Mouse (Mus musculus) lung, embryonic 15.5 days (tissue): ENCODE results near the gene Vamp4. TPM values are rescaled to one million over a fixed set of nuclear protein-coding genes. Genes with fewer than 3 reads are reported as not detected.
A peak's percentile ranks its signal among the peaks of the same experiment; 100 is the strongest.

Source experiments
- ATAC-seq: fragments of 200-750 bp; cut with Nextera tagmentation; 2 replicates; pipeline ENCODE4 v1.8.0; 2017; ENCODE audit warnings: moderate number of reproducible peaks, borderline replicate concordance; ENCODE audit not compliant: low FRiP score, low TSS enrichment; ENCODE audit errors: extremely low read depth
- H3K27ac ChIP-seq: fragments of 300-500 bp; sonication (generic); 2 replicates; pipeline ENCODE4 v1.5.1; 2015; ENCODE audit warnings: moderate library complexity, mild to moderate bottlenecking, inconsistent platforms
- H3K27me3 ChIP-seq: fragments of 300-500 bp; sonication (generic); 2 replicates; pipeline ENCODE4 v1.6.1; 2015; ENCODE audit warnings: inconsistent platforms
- H3K36me3 ChIP-seq: fragments of 300-500 bp; sonication (generic); 2 replicates; pipeline ENCODE4 v1.6.1; 2015; ENCODE audit warnings: inconsistent platforms
- H3K4me1 ChIP-seq: fragments of 300-500 bp; sonication (generic); 2 replicates; pipeline ENCODE4 v1.6.1; 2015; ENCODE audit warnings: inconsistent platforms
- H3K4me2 ChIP-seq: fragments of 300-500 bp; sonication (generic); 2 replicates; pipeline ENCODE4 v1.6.1; 2015; ENCODE audit warnings: inconsistent platforms, mild to moderate bottlenecking, moderate library complexity
- H3K4me3 ChIP-seq: fragments of 300-500 bp; sonication (generic); 2 replicates; pipeline ENCODE4 v1.5.1; 2015; ENCODE audit warnings: mild to moderate bottlenecking, inconsistent platforms
- H3K9ac ChIP-seq: fragments of 300-500 bp; sonication (generic); 2 replicates; pipeline ENCODE4 v1.6.1; 2015; ENCODE audit warnings: inconsistent platforms
- H3K9me3 ChIP-seq: fragments of 300-500 bp; sonication (generic); 2 replicates; pipeline ENCODE4 v1.6.1; 2016; ENCODE audit warnings: inconsistent platforms
- whole genome bisulfite sequencing: fragments of 180-500 bp; shearing (Covaris S2); methylation state at CpG from one replicate; pipeline ENCODE4 v1.1.7; 2015; 5-methylcytosine and 5-hydroxymethylcytosine counted together
- polyA plus RNA-seq: library from polyadenylated mRNA; unstranded; fragments of >200 nt; fragmentation: Nextera tagmentation; extraction: Ambion mirVana; gene quantifications from 2 replicates; pipeline ENCODE4 v1.2.1, GENCODE M21; 2015

Vamp4 gene
- polyA plus RNA-seq, result 49.7 and 53.6 TPM in 2 replicates

DNA sequence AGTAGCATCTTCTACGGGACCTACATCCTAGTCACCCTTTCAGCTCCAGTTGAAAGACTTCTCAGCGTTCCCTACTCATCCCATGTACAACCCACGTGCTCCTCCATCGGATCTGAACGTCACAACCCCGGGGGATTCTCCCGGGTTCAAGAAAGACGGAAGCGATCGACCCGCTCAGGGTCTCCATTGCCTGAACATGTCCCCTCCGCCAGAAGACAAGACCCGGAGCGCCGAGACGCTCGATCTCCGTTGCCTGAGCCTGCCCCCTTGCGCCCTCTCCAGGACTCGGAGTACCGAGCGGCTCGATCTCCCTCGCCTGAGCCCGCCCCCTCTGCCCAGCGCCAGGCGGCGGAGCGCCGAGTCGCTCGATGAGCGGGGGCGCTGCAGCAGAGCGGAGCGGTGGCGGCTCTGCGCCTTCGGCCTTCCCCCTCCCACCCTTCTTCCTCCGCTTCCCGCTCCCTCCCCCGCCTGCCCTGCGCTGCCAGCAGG, at the start of gene Vamp4:
Vamp4 (plus strand) TSS at position 256 of the 489 bp plus-strand sequence.
- H3K9ac ChIP-seq, result peak within 1 kb of the TSS; percentile 98
- peaks cover 6% of the 10 kb centered on the region; the same call in 1 of the 2 replicates for H3K4me1 ChIP-seq
- peak within 1 kb of the TSS; percentile 92 for H3K27ac ChIP-seq
- peak within 1 kb of the TSS; percentile 70 for H3K4me2 ChIP-seq
- H3K36me3 ChIP-seq, result peaks cover 11% of the 10 kb centered on the region
- peak within 1 kb of the TSS; percentile 98 for H3K4me3 ChIP-seq
- under 1% methylated on average over 42 of the region's 43 CpGs for WGBS
- ATAC-seq, result peak; percentile 98
- no peaks in the 10 kb centered on the region for H3K9me3 ChIP-seq
- no peaks in the 10 kb centered on the region for H3K27me3 ChIP-seq

DNA sequence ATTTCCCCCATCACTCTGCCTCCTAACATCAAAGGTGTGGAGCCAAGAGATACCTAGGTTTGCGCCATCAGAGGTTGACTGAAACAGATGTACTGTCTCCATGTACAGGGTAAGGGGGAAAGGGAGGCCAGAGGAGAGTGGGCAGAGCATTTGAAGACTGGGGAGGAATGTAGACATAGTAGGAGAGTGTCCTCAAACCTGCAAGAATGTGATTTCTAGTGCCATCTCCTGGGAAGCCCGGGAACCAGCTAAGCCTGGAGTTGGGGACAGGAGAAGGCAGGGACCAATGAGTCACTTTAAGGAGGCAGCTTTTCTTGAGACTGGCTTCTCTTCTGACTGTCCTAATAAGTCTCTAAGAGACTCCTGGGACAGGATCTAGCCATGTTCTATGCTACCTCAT, 40.7 kb upstream of the Vamp4 start:
- H3K27me3 ChIP-seq, result no peaks in the 10 kb centered on the region
- WGBS, result 44% methylated on average over 2 of the region's 2 CpGs
- no peak overlapping the region for H3K27ac ChIP-seq
- no peak overlapping the region for H3K4me3 ChIP-seq
- no peaks in the 10 kb centered on the region for H3K9me3 ChIP-seq
- ATAC-seq, result no peak
- peaks cover 25% of the 10 kb centered on the region for H3K36me3 ChIP-seq
- no peak overlapping the region for H3K9ac ChIP-seq
- no peak overlapping the region for H3K4me2 ChIP-seq
- no peaks in the 10 kb centered on the region for H3K4me1 ChIP-seq

DNA sequence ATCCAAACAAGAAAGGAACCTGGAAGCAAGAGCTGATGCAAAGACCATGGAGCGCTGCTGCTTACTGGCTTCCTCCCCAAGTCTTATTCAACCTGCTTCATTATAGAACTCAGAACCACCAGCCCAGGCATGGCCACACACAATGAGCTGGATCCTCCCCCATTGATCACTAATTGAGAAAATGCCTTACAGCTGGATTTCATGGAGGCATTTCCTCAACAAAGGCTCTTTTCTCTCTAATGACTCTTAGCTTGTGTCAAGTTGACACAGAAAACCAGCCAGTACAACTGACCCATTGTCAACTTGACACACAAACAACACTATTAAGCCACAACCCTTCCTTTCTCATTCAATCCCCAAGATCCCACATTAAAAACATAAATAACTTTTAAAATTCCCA, 39.6 kb upstream of the Vamp4 start:
- ATAC-seq, result no peak
- 90% methylated on average over 1 of the region's 1 CpGs for WGBS
- H3K4me2 ChIP-seq, result no peak overlapping the region
- peaks cover 35% of the 10 kb centered on the region for H3K36me3 ChIP-seq
- no peak overlapping the region for H3K4me3 ChIP-seq
- no peaks in the 10 kb centered on the region for H3K27me3 ChIP-seq
- H3K9me3 ChIP-seq, result no peaks in the 10 kb centered on the region
- H3K9ac ChIP-seq, result no peak overlapping the region
- no peaks in the 10 kb centered on the region for H3K4me1 ChIP-seq
- no peak overlapping the region for H3K27ac ChIP-seq

DNA sequence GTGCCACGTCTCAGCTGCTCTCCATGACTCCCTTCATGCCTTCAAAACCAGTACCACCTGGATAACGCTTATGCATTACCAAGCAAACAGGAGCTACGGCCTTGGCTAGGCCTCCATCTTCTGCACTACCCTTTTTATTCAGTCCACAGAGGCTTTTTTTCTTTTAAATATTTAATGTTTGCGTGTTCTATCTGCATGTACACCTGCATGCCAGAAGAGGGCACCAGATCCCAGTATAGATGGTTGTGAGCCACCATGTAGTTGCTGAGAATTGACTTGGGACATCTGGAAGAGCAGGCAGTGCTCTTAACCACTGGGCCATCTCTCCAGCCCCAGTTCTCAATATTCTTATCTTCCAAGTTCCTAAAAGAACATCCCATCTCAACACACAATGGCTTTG, 38.7 kb upstream of the Vamp4 start:
- Histone ChIP-seq H3K27me3 (no peaks in the 10 kb centered on the region), H3K27ac (no peak overlapping the region), H3K4me3 (no peak overlapping the region), H3K36me3 (peaks cover 44% of the 10 kb centered on the region), H3K4me2 (no peak overlapping the region), H3K9ac (no peak overlapping the region), H3K4me1 (no peaks in the 10 kb centered on the region), H3K9me3 (no peaks in the 10 kb centered on the region)
- 71% methylated on average over 4 of the region's 4 CpGs for WGBS
- no peak for ATAC-seq

DNA sequence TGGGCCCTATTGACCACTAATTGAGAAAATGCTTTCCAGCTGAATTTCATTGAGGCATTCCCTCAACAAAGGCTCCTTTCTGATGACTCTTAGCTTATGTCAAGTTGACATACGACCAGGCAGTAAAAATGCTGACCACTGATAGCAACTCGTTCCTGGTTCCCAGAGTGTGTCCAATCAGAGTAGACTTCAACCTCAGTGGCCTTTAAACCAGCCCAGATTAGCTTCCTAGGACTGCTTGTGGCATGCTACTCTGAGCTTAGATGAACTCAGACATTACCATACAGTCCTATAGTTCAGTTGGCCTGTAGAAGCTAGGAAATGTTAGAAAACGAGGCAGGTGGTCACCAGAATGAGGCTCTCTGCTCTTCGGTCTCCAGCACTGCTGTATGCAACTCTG, 38.0 kb upstream of the Vamp4 start:
- H3K27me3 ChIP-seq, result no peaks in the 10 kb centered on the region
- WGBS, result 72% methylated on average over 4 of the region's 4 CpGs
- no peak overlapping the region for H3K4me2 ChIP-seq
- H3K4me3 ChIP-seq, result no peak overlapping the region
- H3K9me3 ChIP-seq, result no peaks in the 10 kb centered on the region
- H3K9ac ChIP-seq, result no peak overlapping the region
- peaks cover 51% of the 10 kb centered on the region for H3K36me3 ChIP-seq
- H3K4me1 ChIP-seq, result no peaks in the 10 kb centered on the region
- ATAC-seq, result no peak
- no peak overlapping the region for H3K27ac ChIP-seq

DNA sequence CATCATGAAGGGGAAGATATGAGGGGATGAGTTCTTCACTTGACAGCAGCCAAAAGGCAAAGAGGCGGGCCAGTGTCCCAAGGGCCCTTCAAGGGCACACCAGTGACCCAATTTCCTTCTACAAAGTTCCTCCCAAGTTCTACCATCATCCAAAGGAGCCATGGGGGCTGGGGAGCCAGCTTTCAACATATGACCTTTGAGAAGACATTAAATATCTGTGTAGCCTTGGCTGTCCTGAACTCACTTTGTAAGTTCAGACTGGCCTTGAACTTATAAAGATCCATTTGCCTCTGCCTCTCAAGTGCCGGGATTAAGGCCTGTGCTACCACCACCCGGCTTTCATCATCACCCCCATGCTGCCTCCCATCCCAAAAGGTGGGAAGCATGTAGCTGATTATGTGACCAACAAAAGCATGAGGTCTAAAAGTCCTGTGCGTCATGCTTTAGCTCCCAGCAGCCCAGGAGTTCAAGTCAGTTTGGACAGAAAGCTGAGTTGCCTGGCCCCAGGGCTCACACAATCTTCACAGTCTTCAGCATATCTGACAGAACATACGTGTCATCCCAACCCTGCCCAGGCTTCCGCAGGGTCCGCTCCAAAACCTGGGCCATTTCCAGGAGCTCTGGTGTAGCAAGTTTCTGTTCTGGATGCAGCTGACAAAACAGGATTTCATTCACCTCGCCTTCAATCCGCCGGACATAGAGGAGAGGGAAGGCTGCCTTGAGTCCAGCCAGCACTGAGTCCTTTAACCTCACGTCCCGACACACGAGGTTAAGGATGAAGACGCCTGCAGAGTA, 36.4 kb upstream of the Vamp4 start:
- Histone ChIP-seq H3K4me1 (no peaks in the 10 kb centered on the region), H3K9me3 (no peaks in the 10 kb centered on the region), H3K36me3 (peaks cover 61% of the 10 kb centered on the region), H3K27ac (no peak overlapping the region), H3K4me2 (no peak overlapping the region), H3K27me3 (no peaks in the 10 kb centered on the region), H3K4me3 (no peak overlapping the region), H3K9ac (no peak overlapping the region)
- ATAC-seq, result no peak
- WGBS, result 89% methylated on average over 14 of the region's 14 CpGs

DNA sequence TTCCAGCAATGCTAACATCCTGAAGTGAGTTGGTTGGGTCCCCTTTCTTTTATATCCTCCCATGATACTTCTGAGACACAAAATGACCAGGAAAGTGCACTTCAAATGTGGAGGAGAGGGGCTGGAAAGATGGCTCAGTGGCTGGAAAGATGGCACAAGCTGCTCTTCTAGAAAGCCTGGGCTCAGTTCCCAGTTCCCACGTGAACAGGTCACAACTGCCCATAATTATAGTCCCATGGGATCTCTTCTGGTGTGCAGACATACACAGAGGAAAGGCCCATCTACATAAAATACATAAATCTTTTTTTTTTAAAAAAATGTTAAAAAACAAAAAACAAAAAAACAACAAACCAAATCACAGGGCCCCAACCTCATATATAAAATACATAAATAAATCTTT, 27.1 kb upstream of the Vamp4 start:
- WGBS, result 73% methylated on average over 1 of the region's 1 CpGs
- no peak overlapping the region for H3K27ac ChIP-seq

DNA sequence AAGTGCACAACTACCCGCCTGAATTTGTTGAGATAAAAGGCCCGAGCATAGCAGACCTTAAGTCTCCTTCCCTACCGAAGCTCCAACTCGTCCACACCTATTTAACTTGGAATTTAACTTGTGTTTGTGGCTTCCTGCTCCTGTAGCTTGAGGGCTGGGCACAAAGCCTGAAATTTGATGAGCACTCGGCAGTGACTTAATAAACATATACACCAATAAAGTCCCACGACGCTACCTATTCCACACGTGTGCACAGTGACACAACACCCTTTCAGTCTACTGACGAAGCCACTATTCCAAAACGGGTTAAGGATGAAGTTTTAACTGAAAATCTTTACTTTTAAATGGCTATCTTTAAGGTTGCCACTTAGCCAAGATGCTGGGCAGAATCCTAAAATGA, 22.7 kb upstream of the Vamp4 start:
- WGBS, result 3% methylated on average over 10 of the region's 10 CpGs
- no peaks in the 10 kb centered on the region for H3K27me3 ChIP-seq
- peak overlapping the region; percentile 82 for H3K4me2 ChIP-seq
- H3K9ac ChIP-seq, result peak overlapping the region; percentile 75
- peaks cover 26% of the 10 kb centered on the region for H3K36me3 ChIP-seq
- no peak for ATAC-seq
- H3K27ac ChIP-seq, result no peak overlapping the region
- peak overlapping the region; percentile 69 for H3K4me3 ChIP-seq
- H3K4me1 ChIP-seq, result peaks cover 12% of the 10 kb centered on the region
- H3K9me3 ChIP-seq, result no peaks in the 10 kb centered on the region

More for the DNA sequence above, 27.1 kb upstream of the Vamp4 start:
- H3K4me2 ChIP-seq, result no peak overlapping the region
- peaks cover 66% of the 10 kb centered on the region for H3K36me3 ChIP-seq
- no peak for ATAC-seq
- H3K4me3 ChIP-seq, result no peak overlapping the region
- H3K9ac ChIP-seq, result no peak overlapping the region
- no peaks in the 10 kb centered on the region for H3K27me3 ChIP-seq
- peaks cover 10% of the 10 kb centered on the region for H3K4me1 ChIP-seq
- no peaks in the 10 kb centered on the region for H3K9me3 ChIP-seq

DNA sequence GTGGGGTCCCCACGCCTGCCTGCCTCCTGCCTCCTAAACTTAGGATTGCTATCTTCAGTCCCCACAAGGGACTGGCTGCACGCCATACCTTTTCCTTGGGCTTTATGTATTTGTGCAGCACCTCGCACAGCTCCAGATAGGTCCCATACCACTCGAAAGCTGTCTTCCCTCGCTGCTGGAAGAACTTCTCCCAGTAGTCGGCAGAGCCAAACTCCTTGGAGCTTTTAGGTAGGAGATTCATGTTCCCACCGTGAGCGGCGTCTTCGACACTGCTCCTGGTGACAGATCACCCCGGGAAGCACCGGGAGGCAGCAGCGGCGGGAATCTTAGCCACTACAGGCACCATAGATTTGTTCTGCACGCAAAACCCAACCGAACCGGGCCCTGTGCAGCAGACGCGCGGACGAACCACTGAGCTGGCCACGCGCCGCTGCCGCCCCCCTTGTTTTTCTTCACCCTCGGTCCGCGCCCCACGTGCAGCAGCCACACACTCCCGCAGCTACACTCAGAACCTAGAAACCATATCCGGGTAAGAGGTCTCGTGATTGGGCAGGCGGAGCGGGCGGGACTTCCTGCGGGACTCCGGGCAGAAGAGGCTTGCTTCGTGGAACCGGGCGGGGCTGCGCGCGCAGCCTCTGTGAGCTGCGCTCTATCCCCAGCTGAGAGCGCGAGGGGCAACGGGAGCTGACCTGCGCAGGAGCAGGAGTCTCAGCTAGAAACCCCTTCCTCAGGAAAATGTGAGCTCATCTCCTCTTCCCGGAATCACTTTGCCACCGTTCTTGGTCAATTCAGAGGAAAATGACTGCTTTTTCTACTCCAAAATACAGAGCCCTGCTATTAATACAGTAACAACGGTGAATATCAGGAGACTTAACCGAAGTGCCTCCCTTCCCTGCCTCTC, 22.0 kb upstream of the Vamp4 start, which contains the start of gene Mettl13:
Mettl13 (minus strand) TSS at position 536 of the 901 bp plus-strand sequence.
- peak within 1 kb of the TSS; percentile 31; the same call in 1 of the 2 replicates for H3K27ac ChIP-seq

DNA sequence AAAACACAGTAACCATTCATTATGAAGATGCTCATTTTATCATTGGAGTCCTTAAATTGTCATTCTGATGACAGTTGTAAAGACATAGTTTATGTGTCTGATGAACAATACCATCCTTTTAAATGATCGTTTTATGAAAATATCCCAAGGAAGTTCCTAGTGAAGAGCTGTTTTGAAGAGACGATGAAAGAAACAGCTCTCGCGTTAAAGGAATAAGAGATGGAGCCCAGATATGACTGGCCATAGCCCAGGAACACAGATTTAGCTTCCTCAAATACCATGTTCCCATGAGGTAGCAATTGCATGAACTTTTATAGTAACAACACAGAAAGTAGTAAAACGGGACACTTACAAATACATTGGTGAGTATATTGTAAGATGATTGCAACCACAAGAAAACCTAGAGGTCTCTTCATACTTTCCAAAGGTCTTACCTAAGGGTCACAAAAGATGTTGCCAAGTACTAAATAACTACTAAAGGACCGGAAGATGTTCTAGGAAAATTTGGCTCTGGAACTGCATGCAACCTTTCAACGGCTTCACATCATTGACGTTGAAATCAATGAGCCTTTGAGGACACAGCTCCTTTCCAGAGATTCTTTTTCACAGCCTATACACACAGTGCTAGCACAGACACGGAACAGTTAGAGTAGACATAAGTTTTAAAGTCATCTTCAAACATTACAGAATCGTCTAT, 21.2 kb upstream of the Vamp4 start:
- H3K4me2 ChIP-seq, result peak overlapping the region; percentile 82
- ATAC-seq, result no peak
- 62% methylated on average over 10 of the region's 10 CpGs for WGBS
- H3K27me3 ChIP-seq, result no peaks in the 10 kb centered on the region
- H3K4me1 ChIP-seq, result peaks cover 12% of the 10 kb centered on the region
- no peaks in the 10 kb centered on the region for H3K9me3 ChIP-seq
- no peak overlapping the region for H3K27ac ChIP-seq
- H3K4me3 ChIP-seq, result peak overlapping the region; percentile 69
- H3K36me3 ChIP-seq, result peaks cover 21% of the 10 kb centered on the region
- H3K9ac ChIP-seq, result peak overlapping the region; percentile 56; the same call in 1 of the 2 replicates

More for the DNA sequence above, 22.0 kb upstream of the Vamp4 start, which contains the start of gene Mettl13:
- Histone ChIP-seq H3K9ac (peak within 1 kb of the TSS; percentile 75), H3K4me1 (peaks cover 12% of the 10 kb centered on the region), H3K27me3 (no peaks in the 10 kb centered on the region), H3K4me2 (peak within 1 kb of the TSS; percentile 82), H3K9me3 (no peaks in the 10 kb centered on the region), H3K4me3 (peak within 1 kb of the TSS; percentile 69), H3K36me3 (peaks cover 26% of the 10 kb centered on the region)
- ATAC-seq, result peak; percentile 98
- WGBS, result under 1% methylated on average over 52 of the region's 52 CpGs

DNA sequence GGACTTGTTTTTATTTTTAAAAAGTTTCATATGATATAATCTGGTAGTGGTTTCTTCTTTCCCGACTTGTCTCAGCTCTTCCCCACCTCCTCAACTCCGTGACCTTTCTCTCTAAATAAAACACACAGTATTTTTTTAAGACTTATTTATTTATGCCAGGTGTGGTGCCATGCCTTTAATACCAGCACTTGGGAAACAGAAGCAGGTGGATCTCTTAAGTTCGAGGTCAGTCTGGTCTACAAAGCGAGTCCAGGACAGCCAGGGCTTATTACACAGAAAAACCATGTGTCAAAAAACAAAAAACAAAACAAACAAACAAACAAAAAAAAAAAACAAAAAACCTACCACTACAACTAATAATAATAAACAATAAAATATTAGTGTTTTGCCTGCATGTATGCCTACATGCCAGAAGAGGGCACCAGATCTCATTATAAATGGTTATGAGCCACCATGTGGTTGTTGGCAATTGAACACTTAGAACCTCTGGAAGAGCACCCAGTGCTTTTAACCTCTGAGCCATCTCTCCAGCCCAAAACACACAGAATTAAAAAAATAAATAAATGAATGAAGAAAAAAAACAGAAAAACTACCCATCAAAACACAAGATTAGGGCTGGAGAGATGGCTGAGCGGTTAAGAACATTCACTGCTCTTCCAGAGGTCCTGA, 20.6 kb upstream of the Vamp4 start:
- Histone ChIP-seq H3K9me3 (no peaks in the 10 kb centered on the region), H3K27ac (no peak overlapping the region), H3K4me3 (no peak overlapping the region), H3K4me2 (no peak overlapping the region), H3K9ac (no peak overlapping the region), H3K36me3 (peaks cover 14% of the 10 kb centered on the region), H3K4me1 (peaks cover 12% of the 10 kb centered on the region), H3K27me3 (no peaks in the 10 kb centered on the region)
- no peak for ATAC-seq
- WGBS, result 69% methylated on average over 5 of the region's 5 CpGs
